Mouse (Mus musculus): ENCODE results near the gene Kcnb1. TPM values are rescaled to one million over a fixed set of nuclear protein-coding genes. Genes with fewer than 3 reads are reported as not detected.

Kcnb1 gene
- polyA plus RNA-seq, 1 experiment from 2014 or later, result 3.5 TPM

DNA sequence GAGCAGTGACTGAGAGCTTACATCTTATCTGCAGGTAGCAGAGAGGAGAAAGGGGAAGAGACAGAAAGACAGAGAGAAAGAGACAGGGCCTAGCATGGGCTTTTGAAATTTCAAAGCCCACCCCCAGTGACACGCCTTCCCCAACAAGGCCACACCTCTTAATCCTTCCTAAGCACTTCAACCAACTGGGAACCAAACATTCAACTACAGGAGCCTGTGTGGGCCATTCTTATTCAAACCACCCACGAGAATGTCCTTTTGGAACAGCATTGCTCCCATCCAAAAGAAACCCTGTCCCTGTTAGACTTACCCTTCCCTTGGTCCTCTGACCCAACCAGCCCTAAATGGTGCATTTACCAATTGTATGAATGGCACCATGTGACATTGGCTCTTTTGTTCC is 113.2 kb downstream of the Kcnb1 start:
- Histone ChIP-seq H3K4me2 (replicated peaks) (no peak overlapping the region), H3K36me3 (replicated peaks; ENCODE audit: control insufficient read depth, insufficient read depth) (no peaks in the 10 kb centered on the region), H3K4me1 (replicated peaks; ENCODE audit: control insufficient read depth, insufficient read depth, low read length) (peaks cover 14% of the 10 kb centered on the region), H3K4me3 (replicated peaks; ENCODE audit: low read length) (no peak overlapping the region), H3K9me3 (ENCODE audit: control insufficient read depth, low read length) (no peaks in the 10 kb centered on the region), H3K9ac (no peak overlapping the region), H3K27me3 (ENCODE audit: control insufficient read depth, insufficient read depth, low read length) (no peaks in the 10 kb centered on the region), H3K27ac (no peak overlapping the region)
- DNase-seq (ENCODE audit: low spot score) (no peak), ATAC-seq (ENCODE audit: low FRiP score) (no peak)
- 70% methylated on average over 2 of the region's 2 CpGs for WGBS

DNA sequence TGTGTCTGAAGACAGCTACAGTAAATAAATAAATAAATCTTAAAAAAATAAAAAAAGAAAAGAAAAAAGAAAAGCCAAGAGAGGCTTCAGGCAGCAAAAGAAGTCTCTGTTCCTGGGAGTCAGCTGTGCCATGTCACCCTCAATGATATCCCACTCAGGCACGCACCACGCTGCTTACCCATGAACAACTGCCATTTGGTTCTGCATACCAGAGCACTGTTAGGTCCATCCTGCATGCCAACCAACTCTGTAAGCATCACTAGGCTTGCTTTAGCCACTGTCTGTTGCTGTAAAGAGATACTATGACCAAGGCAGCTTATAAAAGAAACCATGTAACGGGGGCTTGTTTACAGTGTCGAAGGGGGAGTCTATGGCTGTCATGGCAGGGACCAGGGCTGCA is 113.6 kb downstream of the Kcnb1 start:
- H3K4me3 ChIP-seq (replicated peaks; ENCODE audit: low read length), result no peak overlapping the region
- peaks cover 14% of the 10 kb centered on the region for H3K4me1 ChIP-seq (replicated peaks; ENCODE audit: control insufficient read depth, insufficient read depth, low read length)
- H3K27ac ChIP-seq, result no peak overlapping the region
- H3K27me3 ChIP-seq (ENCODE audit: control insufficient read depth, insufficient read depth, low read length), result no peaks in the 10 kb centered on the region
- no peaks in the 10 kb centered on the region for H3K9me3 ChIP-seq (ENCODE audit: control insufficient read depth, low read length)
- no peak overlapping the region for H3K9ac ChIP-seq
- H3K4me2 ChIP-seq (replicated peaks), result no peak overlapping the region
- ATAC-seq (ENCODE audit: low FRiP score) (no peak), DNase-seq (ENCODE audit: low spot score) (no peak)
- H3K36me3 ChIP-seq (replicated peaks; ENCODE audit: control insufficient read depth, insufficient read depth), result no peaks in the 10 kb centered on the region
- 90% methylated on average over 4 of the region's 4 CpGs for WGBS

DNA sequence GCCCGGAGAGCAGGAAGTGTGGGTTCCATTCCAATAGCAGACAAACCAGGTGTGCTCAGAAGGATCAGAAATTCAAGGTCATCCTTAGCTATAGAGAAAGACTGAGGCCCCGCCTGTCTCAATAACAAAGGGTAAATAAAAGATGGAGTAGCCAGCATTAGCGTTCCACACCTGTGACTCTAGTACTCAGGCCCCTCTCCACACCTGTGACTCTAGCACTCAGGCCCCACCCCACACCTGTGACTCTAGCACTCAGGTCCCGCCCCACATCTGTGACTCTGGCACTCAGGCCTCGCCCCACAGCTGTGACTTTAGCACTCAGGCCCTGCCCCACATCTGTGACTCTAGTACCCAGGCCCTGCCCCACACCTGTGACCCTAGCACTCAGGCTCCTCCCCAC is 115.4 kb downstream of the Kcnb1 start:
- Histone ChIP-seq H3K4me3 (replicated peaks; ENCODE audit: low read length) (no peak overlapping the region), H3K4me2 (replicated peaks) (no peak overlapping the region), H3K4me1 (replicated peaks; ENCODE audit: control insufficient read depth, insufficient read depth, low read length) (peaks cover 9% of the 10 kb centered on the region), H3K27me3 (ENCODE audit: control insufficient read depth, insufficient read depth, low read length) (no peaks in the 10 kb centered on the region), H3K36me3 (replicated peaks; ENCODE audit: control insufficient read depth, insufficient read depth) (no peaks in the 10 kb centered on the region), H3K9ac (no peak overlapping the region), H3K9me3 (ENCODE audit: control insufficient read depth, low read length) (no peaks in the 10 kb centered on the region), H3K27ac (no peak overlapping the region)
- no peak for DNase-seq (ENCODE audit: low spot score)
- WGBS, result 91% methylated on average over 5 of the region's 5 CpGs
- no peak for ATAC-seq (ENCODE audit: low FRiP score)

DNA sequence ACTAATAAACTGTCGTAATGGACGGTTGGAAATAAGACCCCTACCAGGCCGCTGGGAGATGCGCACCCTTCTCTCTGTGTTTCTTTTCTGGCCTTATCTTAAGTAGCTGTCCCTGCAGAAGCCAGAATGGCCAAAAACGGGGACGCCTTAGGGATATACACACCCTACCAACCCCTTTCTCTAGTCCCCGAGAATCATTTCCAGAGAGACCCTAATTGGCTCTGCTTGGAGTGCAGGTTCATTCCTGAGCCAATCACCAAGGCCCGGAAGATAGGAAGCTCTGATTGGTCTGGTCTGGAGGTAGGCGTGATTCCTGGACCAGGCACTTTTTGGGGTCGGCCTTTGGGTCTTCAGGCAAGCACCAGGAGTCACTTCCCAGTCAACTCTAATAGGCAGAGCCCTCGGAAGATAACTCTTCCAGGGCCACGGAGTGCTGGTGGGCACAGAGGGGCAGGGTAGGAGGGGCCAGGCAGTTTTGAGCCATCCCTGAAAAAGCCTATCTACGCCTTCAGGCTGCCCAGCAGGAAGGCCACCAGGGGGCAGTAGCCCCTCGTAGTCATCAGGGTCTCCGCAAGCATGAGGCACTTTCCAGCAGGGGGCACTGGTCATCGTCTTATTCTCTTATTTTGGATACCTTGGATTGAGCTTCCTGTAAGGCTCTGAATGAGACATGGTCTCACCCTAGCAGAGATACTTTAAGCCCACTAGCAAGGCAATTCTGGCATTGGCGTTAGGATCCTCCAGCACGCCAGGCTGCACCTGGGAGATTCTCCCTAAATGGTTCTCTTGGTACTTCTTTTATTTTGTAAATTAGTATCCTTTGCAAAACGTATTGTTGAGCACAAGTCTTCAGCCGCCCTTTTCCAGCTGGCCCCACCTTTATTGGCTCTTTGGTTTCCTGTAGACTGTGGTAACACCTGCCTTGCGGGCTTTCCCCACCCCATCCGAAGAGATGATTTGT is 118.0 kb downstream of the Kcnb1 start:
- peak overlapping the region; percentile 80 for H3K27ac ChIP-seq
- 8% methylated on average over 22 of the region's 22 CpGs for WGBS
- peak overlapping the region; percentile 44 for H3K4me3 ChIP-seq (replicated peaks; ENCODE audit: low read length)
- no peaks in the 10 kb centered on the region for H3K36me3 ChIP-seq (replicated peaks; ENCODE audit: control insufficient read depth, insufficient read depth)
- no peaks in the 10 kb centered on the region for H3K27me3 ChIP-seq (ENCODE audit: control insufficient read depth, insufficient read depth, low read length)
- ATAC-seq (ENCODE audit: low FRiP score), result peak; percentile 97
- no peaks in the 10 kb centered on the region for H3K9me3 ChIP-seq (ENCODE audit: control insufficient read depth, low read length)
- peak overlapping the region; percentile 61 for H3K9ac ChIP-seq
- DNase-seq (ENCODE audit: low spot score), result peak; percentile 99
- H3K4me2 ChIP-seq (replicated peaks), result peak overlapping the region; percentile 63
- H3K4me1 ChIP-seq (replicated peaks; ENCODE audit: control insufficient read depth, insufficient read depth, low read length), result no peaks in the 10 kb centered on the region; the same call in 1 of the 2 replicates

DNA sequence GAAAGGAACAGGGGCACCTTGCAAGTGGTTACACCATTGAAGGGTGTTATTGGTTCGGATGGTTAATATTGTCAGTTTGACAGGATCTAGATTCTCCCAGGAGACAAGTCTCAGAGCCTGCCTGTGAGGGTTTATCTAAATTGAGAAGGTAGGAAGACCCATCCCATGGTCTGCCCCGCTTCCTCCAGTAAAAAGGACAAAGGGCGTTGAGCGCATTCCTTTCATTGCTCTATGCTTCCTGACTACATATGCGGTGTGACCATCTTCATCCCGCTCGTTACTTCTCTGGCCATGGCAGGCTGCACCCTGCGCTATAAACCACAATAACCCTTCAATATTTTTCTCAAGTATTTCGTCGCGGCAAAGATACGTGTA is 118.7 kb downstream of the Kcnb1 start:
- DNase-seq (ENCODE audit: low spot score) (no peak), ATAC-seq (ENCODE audit: low FRiP score) (no peak)
- Histone ChIP-seq H3K9me3 (ENCODE audit: control insufficient read depth, low read length) (no peaks in the 10 kb centered on the region), H3K36me3 (replicated peaks; ENCODE audit: control insufficient read depth, insufficient read depth) (peaks cover 6% of the 10 kb centered on the region), H3K4me2 (replicated peaks) (peak overlapping the region; percentile 63), H3K27me3 (ENCODE audit: control insufficient read depth, insufficient read depth, low read length) (no peaks in the 10 kb centered on the region), H3K4me3 (replicated peaks; ENCODE audit: low read length) (peak overlapping the region; percentile 44), H3K27ac (peak overlapping the region; percentile 80), H3K4me1 (replicated peaks; ENCODE audit: control insufficient read depth, insufficient read depth, low read length) (no peaks in the 10 kb centered on the region; the same call in 1 of the 2 replicates), H3K9ac (peak overlapping the region; percentile 61)
- WGBS, result 21% methylated on average over 12 of the region's 12 CpGs

DNA sequence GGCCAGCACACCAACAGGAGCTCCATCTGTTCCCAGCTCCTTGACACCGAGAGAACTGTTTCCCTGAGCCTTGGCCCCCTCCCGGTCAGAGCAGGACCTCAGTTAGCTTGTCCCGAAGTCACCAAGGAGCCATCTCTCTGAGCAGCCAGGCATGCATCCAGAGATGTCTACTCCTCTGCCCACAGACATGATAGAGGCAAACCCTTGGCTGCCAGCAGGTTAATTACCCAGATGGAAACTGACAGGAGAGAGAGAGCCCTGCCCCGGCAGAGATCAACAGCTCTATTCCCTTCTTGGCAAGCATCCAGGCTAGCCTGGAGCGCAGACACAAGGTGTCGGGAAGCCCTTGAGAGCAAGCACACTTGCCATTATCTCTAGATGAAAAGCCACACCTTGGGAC is 119.6 kb downstream of the Kcnb1 start:
- Histone ChIP-seq H3K36me3 (replicated peaks; ENCODE audit: control insufficient read depth, insufficient read depth) (peaks cover 16% of the 10 kb centered on the region), H3K27ac (no peak overlapping the region), H3K4me1 (replicated peaks; ENCODE audit: control insufficient read depth, insufficient read depth, low read length) (peaks cover 3% of the 10 kb centered on the region), H3K4me2 (replicated peaks) (no peak overlapping the region), H3K4me3 (replicated peaks; ENCODE audit: low read length) (no peak overlapping the region), H3K9ac (no peak overlapping the region), H3K27me3 (ENCODE audit: control insufficient read depth, insufficient read depth, low read length) (no peaks in the 10 kb centered on the region), H3K9me3 (ENCODE audit: control insufficient read depth, low read length) (no peaks in the 10 kb centered on the region)
- no peak for ATAC-seq (ENCODE audit: low FRiP score)
- 54% methylated on average over 6 of the region's 6 CpGs for WGBS
- DNase-seq (ENCODE audit: low spot score), result no peak

DNA sequence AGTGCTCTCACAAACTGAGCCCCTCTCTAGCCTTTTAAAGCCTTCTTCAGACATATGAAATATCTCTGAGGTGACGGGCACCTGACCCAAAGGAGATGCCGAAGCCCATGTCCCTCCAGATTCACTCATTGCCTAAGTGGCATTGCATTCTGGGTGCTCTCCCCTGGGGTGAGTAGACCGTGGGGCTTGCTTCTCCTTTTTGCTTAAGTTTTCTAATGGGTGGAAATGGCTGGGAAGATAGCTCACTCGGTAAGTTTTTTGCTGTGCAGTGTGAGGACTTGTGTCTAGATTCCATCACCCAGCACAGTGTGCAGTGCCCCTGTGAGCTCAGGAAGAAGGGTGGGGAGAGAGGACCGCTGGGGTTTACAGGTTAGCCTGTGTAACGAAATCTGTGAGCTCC is 122.4 kb downstream of the Kcnb1 start:
- ATAC-seq (ENCODE audit: low FRiP score) (no peak), DNase-seq (ENCODE audit: low spot score) (no peak)
- no peak overlapping the region for H3K9ac ChIP-seq
- H3K27me3 ChIP-seq (ENCODE audit: control insufficient read depth, insufficient read depth, low read length), result no peaks in the 10 kb centered on the region
- H3K27ac ChIP-seq, result no peak overlapping the region
- H3K36me3 ChIP-seq (replicated peaks; ENCODE audit: control insufficient read depth, insufficient read depth), result peaks cover 25% of the 10 kb centered on the region
- H3K4me1 ChIP-seq (replicated peaks; ENCODE audit: control insufficient read depth, insufficient read depth, low read length), result peaks cover 11% of the 10 kb centered on the region
- no peak overlapping the region for H3K4me3 ChIP-seq (replicated peaks; ENCODE audit: low read length)
- 57% methylated on average over 6 of the region's 6 CpGs for WGBS
- no peaks in the 10 kb centered on the region for H3K9me3 ChIP-seq (ENCODE audit: control insufficient read depth, low read length)
- no peak overlapping the region for H3K4me2 ChIP-seq (replicated peaks)

DNA sequence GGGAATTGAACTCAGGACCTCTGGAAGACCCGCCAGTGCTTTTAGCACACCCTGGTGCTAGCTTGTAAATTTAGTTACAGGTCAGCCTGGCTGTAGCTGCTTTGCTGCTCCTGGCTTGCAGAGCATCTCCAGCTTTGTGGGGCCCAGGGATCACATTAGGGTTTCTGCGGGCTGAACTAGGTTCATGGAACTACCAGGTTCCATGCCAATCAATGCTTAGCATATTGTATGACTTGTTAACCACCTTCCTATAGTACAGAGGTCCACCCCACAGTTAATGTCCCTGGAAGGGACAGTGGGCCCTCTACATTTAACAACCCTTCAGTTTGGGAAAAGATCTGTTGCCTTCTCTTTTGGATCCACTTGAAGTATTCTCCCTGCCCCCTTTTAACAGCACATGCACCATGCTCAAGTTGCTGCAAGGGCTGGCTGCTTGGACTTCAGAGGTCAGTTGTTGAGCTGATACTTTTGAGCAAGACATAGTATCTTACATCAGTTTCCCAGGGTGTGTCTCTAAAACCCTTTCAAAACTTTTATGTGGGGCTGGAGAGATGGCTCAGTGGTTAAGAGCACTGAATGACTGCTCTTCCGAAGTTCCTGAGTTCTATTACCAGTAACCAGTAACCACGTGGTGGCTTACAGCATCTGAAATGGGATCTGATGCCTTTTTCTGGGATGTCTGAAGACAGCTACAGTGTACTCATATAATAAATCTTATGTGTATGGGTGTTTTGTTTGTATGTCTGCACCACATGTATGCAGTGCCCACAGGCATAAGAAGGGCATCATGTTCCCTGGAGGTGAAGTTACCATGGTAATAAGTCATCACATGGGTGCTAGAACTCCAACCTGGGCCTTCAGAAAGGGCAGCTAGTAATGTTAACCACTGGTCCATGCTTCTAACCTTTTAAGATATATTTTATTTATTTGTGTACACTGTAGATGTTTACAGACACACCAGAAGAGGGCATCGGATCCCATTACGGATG is 123.1 kb downstream of the Kcnb1 start:
- peaks cover 25% of the 10 kb centered on the region for H3K36me3 ChIP-seq (replicated peaks; ENCODE audit: control insufficient read depth, insufficient read depth)
- no peaks in the 10 kb centered on the region for H3K9me3 ChIP-seq (ENCODE audit: control insufficient read depth, low read length)
- H3K4me2 ChIP-seq (replicated peaks), result no peak overlapping the region
- H3K27ac ChIP-seq, result no peak overlapping the region
- no peaks in the 10 kb centered on the region for H3K27me3 ChIP-seq (ENCODE audit: control insufficient read depth, insufficient read depth, low read length)
- ATAC-seq (ENCODE audit: low FRiP score), result no peak
- no peak overlapping the region for H3K9ac ChIP-seq
- DNase-seq (ENCODE audit: low spot score), result no peak
- H3K4me3 ChIP-seq (replicated peaks; ENCODE audit: low read length), result no peak overlapping the region
- 38% methylated on average over 6 of the region's 6 CpGs for WGBS
- peaks cover 12% of the 10 kb centered on the region for H3K4me1 ChIP-seq (replicated peaks; ENCODE audit: control insufficient read depth, insufficient read depth, low read length)

DNA sequence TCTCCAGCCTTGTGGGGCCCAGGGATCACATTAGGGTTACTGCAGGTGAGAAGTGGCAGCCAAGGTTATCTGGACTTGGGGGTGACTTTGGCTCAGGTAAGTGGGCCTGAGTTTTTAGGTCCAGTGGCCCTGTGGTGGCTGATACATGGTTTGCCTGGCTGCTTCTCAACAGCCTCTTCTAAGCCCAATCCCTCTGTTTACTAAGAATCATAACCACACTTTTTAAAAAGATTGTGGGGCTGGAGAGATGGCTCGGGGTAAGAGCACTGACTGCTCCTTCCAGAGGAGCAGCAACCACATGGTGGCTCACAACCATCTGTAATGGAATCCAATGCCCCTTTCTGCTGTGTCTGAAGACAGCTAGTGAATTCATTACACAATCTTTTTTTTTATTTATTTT is 123.9 kb downstream of the Kcnb1 start:
- ATAC-seq (ENCODE audit: low FRiP score) (no peak), DNase-seq (ENCODE audit: low spot score) (no peak)
- H3K4me3 ChIP-seq (replicated peaks; ENCODE audit: low read length), result no peak overlapping the region
- no peak overlapping the region for H3K27ac ChIP-seq
- peaks cover 20% of the 10 kb centered on the region for H3K4me1 ChIP-seq (replicated peaks; ENCODE audit: control insufficient read depth, insufficient read depth, low read length)
- no peaks in the 10 kb centered on the region for H3K27me3 ChIP-seq (ENCODE audit: control insufficient read depth, insufficient read depth, low read length)
- peaks cover 25% of the 10 kb centered on the region for H3K36me3 ChIP-seq (replicated peaks; ENCODE audit: control insufficient read depth, insufficient read depth)
- H3K9me3 ChIP-seq (ENCODE audit: control insufficient read depth, low read length), result no peaks in the 10 kb centered on the region
- H3K4me2 ChIP-seq (replicated peaks), result no peak overlapping the region
- H3K9ac ChIP-seq, result no peak overlapping the region
- 70% methylated on average over 1 of the region's 1 CpGs for WGBS
